Mouse (Mus musculus): ENCODE measurements around the gene A130010J15Rik. TPM values are rescaled to one million over a fixed set of nuclear protein-coding genes. Genes with fewer than 3 reads are reported as not detected.

Gene A130010J15Rik
- polyA plus RNA-seq (2012; rRNA removed), result 6.1 and 9.9 TPM in 2 replicates

DNA sequence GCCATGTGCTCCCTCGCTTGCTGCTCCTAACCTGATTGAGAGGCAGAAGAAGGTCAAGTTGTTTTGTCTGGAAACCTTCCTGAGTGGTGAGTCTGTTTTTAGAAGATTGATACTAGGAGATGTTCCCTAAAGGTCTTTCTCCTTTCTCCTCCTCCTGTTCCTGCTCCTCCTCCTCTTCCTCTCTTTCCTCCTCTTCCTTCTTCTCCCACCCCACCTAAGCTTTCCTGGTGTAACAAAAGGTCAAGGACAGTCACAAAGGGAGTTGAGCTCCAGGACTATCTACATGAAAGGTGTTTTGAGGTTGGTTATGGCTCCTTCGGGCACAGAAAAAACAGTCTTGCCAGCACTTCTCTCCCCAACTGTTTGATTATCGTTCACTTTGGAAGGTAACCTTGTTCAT lies at the start of gene A130010J15Rik:
Gene A130010J15Rik, plus strand, starts transcription at position 301 of the 400 bp plus-strand sequence.

DNA sequence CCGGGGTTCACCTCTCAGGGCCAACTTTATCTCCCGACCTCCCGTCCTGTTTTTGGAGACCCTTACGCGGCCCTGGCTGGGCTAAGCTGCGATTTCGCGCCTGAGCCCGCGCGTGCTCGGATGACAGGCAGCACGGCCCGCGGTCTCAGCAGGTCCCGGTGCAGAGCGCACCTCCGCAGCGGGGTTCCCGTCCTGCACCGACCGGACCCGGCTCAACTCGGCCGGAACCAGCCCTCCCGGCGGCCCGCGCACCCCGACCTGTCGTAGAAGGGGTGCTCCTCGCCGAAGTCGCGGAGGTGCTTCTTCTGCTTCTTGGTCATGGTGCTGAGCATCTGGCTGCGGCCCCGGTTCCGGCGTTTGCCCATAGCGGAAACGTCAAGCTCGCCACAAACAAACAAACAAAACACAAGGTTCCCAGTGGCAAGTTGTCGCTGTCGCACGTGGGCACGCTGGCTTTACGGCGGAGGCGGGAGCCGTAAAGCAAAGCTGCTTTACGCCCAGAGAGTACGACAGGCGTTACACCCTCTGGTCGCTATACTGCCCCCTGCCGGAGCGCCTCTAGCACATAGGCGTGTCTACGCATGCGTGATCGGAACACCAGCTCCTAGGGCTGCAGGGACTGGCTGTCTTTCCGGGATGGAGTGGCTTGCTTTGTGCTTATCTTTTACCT lies 37.9 kb upstream of the A130010J15Rik start, which contains the start of gene Diexf:
Gene Diexf, minus strand, starts transcription at position 487 of the 670 bp plus-strand sequence.

DNA sequence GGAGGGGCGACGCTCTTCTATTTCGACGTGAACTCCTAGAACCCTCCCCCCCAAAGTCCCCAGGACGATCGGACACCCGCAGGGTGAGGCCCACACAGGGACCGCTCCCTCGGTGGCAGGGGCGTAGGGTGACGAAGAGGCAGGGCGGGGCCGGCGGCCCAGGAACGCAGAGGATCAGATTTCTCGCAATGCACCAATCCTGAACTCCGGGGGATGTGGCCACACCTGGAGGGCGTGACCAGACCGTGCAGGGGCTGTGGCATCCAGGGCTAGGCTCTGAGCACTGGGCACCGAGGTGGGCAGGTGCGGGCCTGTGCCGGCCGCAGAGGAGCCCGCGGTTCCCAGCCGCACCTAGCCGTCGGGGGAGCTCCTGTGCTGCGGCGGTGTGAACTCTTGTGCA lies 15.0 kb upstream of the A130010J15Rik start, which contains the start of gene Irf6:
Gene Irf6, plus strand, starts transcription at position 240 of the 400 bp plus-strand sequence.

DNA sequence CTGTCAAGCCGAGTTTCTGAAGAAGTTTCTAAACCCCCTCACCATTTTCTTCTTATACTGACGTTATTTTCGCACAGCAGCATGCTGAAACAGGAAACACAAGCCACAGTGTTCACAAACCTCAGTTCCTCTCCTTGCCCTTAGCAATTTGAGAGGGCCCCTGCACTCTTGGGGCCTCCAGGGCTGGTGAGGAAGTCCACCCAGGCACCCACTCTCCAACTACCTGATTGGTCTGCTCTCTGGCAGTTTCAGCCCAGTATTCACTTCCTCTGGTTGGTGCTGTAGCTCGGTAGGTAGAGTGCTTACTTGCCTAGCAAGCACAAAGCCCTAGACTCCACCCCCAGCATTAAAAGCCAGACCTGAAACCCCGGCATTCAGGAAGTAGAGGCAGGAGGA lies 33.5 kb downstream of the A130010J15Rik start, which contains the start of gene Traf3ip3:
Gene Traf3ip3, minus strand, starts transcription at position 321 of the 396 bp plus-strand sequence.

DNA sequence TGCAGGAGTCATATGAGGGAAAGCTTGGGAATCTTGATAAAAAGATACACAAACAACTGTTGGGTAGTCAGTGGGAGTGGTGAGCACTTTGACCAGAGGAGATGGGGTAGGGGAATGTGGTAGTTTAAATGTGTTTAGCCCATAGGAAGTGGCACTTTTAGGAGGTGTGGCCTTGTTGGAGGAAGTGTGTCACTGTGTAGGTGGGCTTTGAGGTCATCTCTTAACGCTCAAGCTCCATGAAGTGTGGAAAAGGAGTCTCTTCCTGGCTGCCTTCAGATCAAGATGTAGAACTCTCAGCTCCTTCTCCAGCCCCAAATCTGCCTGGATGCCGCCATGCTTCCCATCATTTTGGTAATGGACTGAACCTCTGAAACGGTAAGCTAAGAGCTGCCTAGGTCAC lies 39.7 kb downstream of the A130010J15Rik start, which contains the start of gene Lamb3:
Gene Lamb3, plus strand, starts transcription at position 197 of the 400 bp plus-strand sequence.

Other genes starting within 250 kb of the A130010J15Rik start
- 4.0 and 6.5 TPM in 2 replicates for gene Syt14, start 132.3 kb upstream of the A130010J15Rik start, polyA plus RNA-seq (2012; rRNA removed)
- gene Diexf, start 37.8 kb upstream of the A130010J15Rik start, polyA plus RNA-seq (2012; rRNA removed), result 14.8 and 32.2 TPM in 2 replicates
- 1.6 and 2.9 TPM in 2 replicates for gene Irf6, start 14.9 kb upstream of the A130010J15Rik start, polyA plus RNA-seq (2012; rRNA removed)
- 1.7 and 2.3 TPM in 2 replicates for gene Traf3ip3, start 33.7 kb downstream of the A130010J15Rik start, polyA plus RNA-seq (2012; rRNA removed)
- gene Lamb3, start 39.7 kb downstream of the A130010J15Rik start, polyA plus RNA-seq (2012; rRNA removed), result 0.41 and 0.58 TPM in 2 replicates
- gene Hsd11b1, start 96.0 kb downstream of the A130010J15Rik start, polyA plus RNA-seq (2012; rRNA removed), result 0.10 and 0.29 TPM in 2 replicates
- gene G0s2, start 105.2 kb downstream of the A130010J15Rik start, polyA plus RNA-seq (2012; rRNA removed), result 15.7 and 20.5 TPM in 2 replicates
- 10.0 and 14.9 TPM in 2 replicates for gene Camk1g, start 202.3 kb downstream of the A130010J15Rik start, polyA plus RNA-seq (2012; rRNA removed)

Measured in central nervous system, embryonic 11.5 days (tissue).